Mouse (Mus musculus) megakaryocyte, embryonic 14.5 days (primary cell): Measurements from ENCODE around the gene Rffl.

ENCODE experiments used
- FLI1 ChIP-seq: IDR thresholded peaks from 2 replicates; pipeline ENCODE4 v1.6.1; 2012; ENCODE audit warnings: low read length, inconsistent platforms, mixed read lengths
- GATA1 ChIP-seq: IDR thresholded peaks from 3 replicates; pipeline ENCODE4 v1.6.1; 2012; ENCODE audit warnings: mixed read lengths, low read length, inconsistent platforms, borderline replicate concordance

DNA sequence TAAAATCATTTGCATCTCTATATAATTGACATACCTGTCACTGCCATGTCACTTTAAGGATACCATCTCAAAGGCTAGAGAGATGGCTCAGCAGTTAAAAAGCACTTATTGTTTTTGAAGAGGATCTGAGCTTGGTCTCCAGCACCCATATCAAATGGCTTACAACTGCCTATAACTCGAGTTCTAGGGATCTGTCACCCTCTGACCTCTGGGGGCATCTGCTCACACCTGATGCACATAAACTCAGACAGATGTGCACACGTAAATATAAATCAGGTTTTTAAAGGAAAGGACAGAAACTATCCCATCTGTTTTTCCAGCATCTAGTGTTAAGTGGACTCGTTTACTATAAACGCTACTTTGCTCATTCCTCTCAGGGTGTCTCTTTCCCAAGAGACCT lies 107.7 kb downstream of the Rffl start:
- TF ChIP-seq GATA1: no peak
- TF ChIP-seq FLI1: no peak
